Mouse (Mus musculus) liver, embryonic 14.5 days (tissue): ENCODE data around the gene Kif14. TPM values are rescaled to one million over a fixed set of nuclear protein-coding genes. Genes with fewer than 3 reads are reported as not detected.

ENCODE experiments used
- ATAC-seq: fragments of 200-750 bp; cut with Nextera tagmentation; 2 replicates; pipeline ENCODE4 v1.8.0; 2017; ENCODE audit warnings: moderate number of reproducible peaks, mild to moderate bottlenecking, moderate library complexity; ENCODE audit not compliant: insufficient read depth
- DNase-seq, 3 experiments: peaks; one replicate each; pipeline ENCODE4 v3.0.0-alpha.2; 2012 to 2013; ENCODE audit warnings: low read depth in 3 of 3, low spot score in 3 of 3
- H3K27ac ChIP-seq: fragments of 300-500 bp; sonication (generic); 2 replicates; pipeline ENCODE4 v1.5.1; 2014; ENCODE audit warnings: moderate library complexity, mild to moderate bottlenecking, control low read depth, inconsistent platforms
- H3K27me3 ChIP-seq: fragments of 300-500 bp; sonication (generic); 2 replicates; pipeline ENCODE4 v1.6.1; 2014; ENCODE audit warnings: mild to moderate bottlenecking, low read length, moderate library complexity; ENCODE audit not compliant: control insufficient read depth, insufficient read depth
- H3K36me3 ChIP-seq: fragments of 300-500 bp; sonication (generic); replicated peaks from 2 replicates; pipeline ENCODE4 v1.6.1; 2014; ENCODE audit warnings: low read depth; ENCODE audit not compliant: control insufficient read depth, insufficient read depth
- H3K4me1 ChIP-seq, 2 experiments: fragments of 200-500 bp in 1 of 2; fragments of 300-500 bp in 1 of 2; sonication (generic) in 1 of 2; replicated peaks; 2 replicates each; pipeline ENCODE4 v1.6.1; 2012 to 2014; ENCODE audit warnings: antibody characterized with exemption in 1 of 2, inconsistent platforms in 1 of 2, low read length in 1 of 2; ENCODE audit not compliant: control insufficient read depth in 2 of 2, insufficient read depth in 2 of 2
- H3K4me2 ChIP-seq: fragments of 300-500 bp; sonication (generic); 2 replicates; pipeline ENCODE4 v1.6.1; 2014; ENCODE audit warnings: low read depth, mild to moderate bottlenecking, control low read depth, moderate library complexity
- H3K4me3 ChIP-seq, 2 experiments: fragments of 200-500 bp in 1 of 2; fragments of 300-500 bp in 1 of 2; sonication (generic) in 1 of 2; 2 replicates each; pipeline ENCODE4 v1.5.1; 2012 to 2014; ENCODE audit warnings: low read depth in 2 of 2, low read length in 2 of 2, mild to moderate bottlenecking in 2 of 2, control low read depth in 1 of 2, inconsistent platforms in 1 of 2, moderate library complexity in 1 of 2; ENCODE audit not compliant: insufficient read depth in 1 of 2
- H3K9ac ChIP-seq: fragments of 300-500 bp; sonication (generic); replicated peaks from 2 replicates; pipeline ENCODE4 v1.6.1; 2014; ENCODE audit warnings: mild to moderate bottlenecking, control low read depth, moderate library complexity
- H3K9me3 ChIP-seq: fragments of 300-500 bp; sonication (generic); 2 replicates; pipeline ENCODE4 v1.6.1; 2016; ENCODE audit warnings: low read length, mixed read lengths; ENCODE audit not compliant: control insufficient read depth
- CTCF ChIP-seq: IDR thresholded peaks from 2 replicates; pipeline ENCODE4 v1.5.1; 2016; ENCODE audit warnings: antibody characterized with exemption, low read depth, control low read depth
- EP300 ChIP-seq: IDR thresholded peaks from 2 replicates; pipeline ENCODE4 v1.6.1; 2016; ENCODE audit warnings: antibody characterized with exemption, low read depth
- WGBS: fragments of 180-500 bp; shearing (Covaris S2); extraction: QIAGEN DNeasy Blood & Tissue Kit; methylation state at CpG from one replicate; pipeline ENCODE4 v1.1.7; 2014; ENCODE audit not compliant: insufficient replicate concordance; 5-methylcytosine and 5-hydroxymethylcytosine counted together
- polyA plus RNA-seq, 2 experiments: library from polyadenylated mRNA; depleted of rRNA in 1 of 2; stranded (reverse) in 1 of 2; unstranded in 1 of 2; fragments of >200 nt; fragmentation: Nextera tagmentation in 1 of 2; extraction: Ambion mirVana in 1 of 2; gene quantifications; 2 replicates each; pipeline versions ENCODE4 v1.2.1 to v1.2.3; 2012 to 2014

The Kif14 gene
- polyA plus RNA-seq, 2 experiments = 4.9 to 8.3 TPM

- H3K27me3 ChIP-seq = no peaks in the 10 kb centered on the region
- no peak overlapping the region for H3K27ac ChIP-seq
- H3K4me1 ChIP-seq = peaks cover 35 to 36% of the 10 kb centered on the region in 2 experiments
- H3K4me2 ChIP-seq = no peak overlapping the region
- TF ChIP-seq CTCF (no peak), EP300 (no peak)
- WGBS = 62% methylated on average over 4 of the region's 4 CpGs
- no peak for DNase-seq
- H3K36me3 ChIP-seq = no peaks in the 10 kb centered on the region
- H3K9ac ChIP-seq = no peak overlapping the region
- no peak for ATAC-seq
- no peaks in the 10 kb centered on the region for H3K9me3 ChIP-seq
- no peak overlapping the region for H3K4me3 ChIP-seq
Observed at GRCm38 (mm10) chr1:136447338-136447737, 18.8 kb upstream of the Kif14 start.

GRCm38 (mm10) chr1:136449541-136449940 lies 16.6 kb upstream of the Kif14 start:
- H3K4me2 ChIP-seq = no peak overlapping the region
- WGBS = 75% methylated on average over 6 of the region's 6 CpGs
- H3K4me1 ChIP-seq = peaks cover 16 to 18% of the 10 kb centered on the region in 2 experiments
- H3K4me3 ChIP-seq = no peak overlapping the region
- no peaks in the 10 kb centered on the region; the same call in 1 of the 2 replicates for H3K27me3 ChIP-seq
- no peak overlapping the region for H3K27ac ChIP-seq
- H3K9me3 ChIP-seq = no peaks in the 10 kb centered on the region
- ATAC-seq (no peak), DNase-seq (no peak)
- no peaks in the 10 kb centered on the region for H3K36me3 ChIP-seq
- H3K9ac ChIP-seq = no peak overlapping the region
- no peak for TF ChIP-seq CTCF
- TF ChIP-seq EP300 = no peak

DNA sequence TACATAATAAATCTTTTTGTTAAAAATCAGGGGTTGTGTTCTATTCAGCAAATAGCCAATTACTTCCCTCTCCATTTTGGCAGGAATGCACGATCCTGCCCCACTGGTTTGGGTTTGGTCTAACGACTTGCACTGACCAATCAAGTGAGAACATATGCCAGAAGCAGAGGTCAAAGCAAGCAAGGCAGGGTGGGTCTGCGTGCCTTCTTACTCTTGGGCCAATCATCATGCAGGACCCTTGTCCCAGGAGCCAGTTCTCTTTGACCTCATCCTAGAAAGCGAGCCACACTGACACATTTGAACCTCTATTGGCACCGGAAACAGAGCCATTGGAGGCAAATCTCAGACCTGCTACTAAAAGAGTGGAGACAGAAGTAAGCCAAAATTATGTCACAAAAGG lies 15.9 kb upstream of the Kif14 start:
- DNase-seq (no peak), ATAC-seq (no peak)
- H3K9me3 ChIP-seq = no peaks in the 10 kb centered on the region
- 67% methylated on average over 5 of the region's 5 CpGs for WGBS
- no peak overlapping the region for H3K4me3 ChIP-seq
- peaks cover 11 to 13% of the 10 kb centered on the region in 2 experiments for H3K4me1 ChIP-seq
- no peak overlapping the region for H3K9ac ChIP-seq
- no peak overlapping the region for H3K4me2 ChIP-seq
- no peaks in the 10 kb centered on the region for H3K36me3 ChIP-seq
- peaks cover 2% of the 10 kb centered on the region for H3K27me3 ChIP-seq
- no peak overlapping the region for H3K27ac ChIP-seq
- TF ChIP-seq CTCF (no peak), EP300 (no peak)

- TF ChIP-seq EP300 = no peak
- no peak for TF ChIP-seq CTCF
- Histone ChIP-seq H3K27me3 (peaks cover 5% of the 10 kb centered on the region), H3K4me2 (no peak overlapping the region), H3K9ac (no peak overlapping the region), H3K4me1 (no peaks in the 10 kb centered on the region), H3K27ac (no peak overlapping the region), H3K36me3 (no peaks in the 10 kb centered on the region), H3K4me3 (no peak overlapping the region), H3K9me3 (no peaks in the 10 kb centered on the region)
- 69% methylated on average over 5 of the region's 5 CpGs for WGBS
- DNase-seq (no peak), ATAC-seq (no peak)
Observed at GRCm38 (mm10) chr1:136452421-136452820, 13.7 kb upstream of the Kif14 start.

DNA sequence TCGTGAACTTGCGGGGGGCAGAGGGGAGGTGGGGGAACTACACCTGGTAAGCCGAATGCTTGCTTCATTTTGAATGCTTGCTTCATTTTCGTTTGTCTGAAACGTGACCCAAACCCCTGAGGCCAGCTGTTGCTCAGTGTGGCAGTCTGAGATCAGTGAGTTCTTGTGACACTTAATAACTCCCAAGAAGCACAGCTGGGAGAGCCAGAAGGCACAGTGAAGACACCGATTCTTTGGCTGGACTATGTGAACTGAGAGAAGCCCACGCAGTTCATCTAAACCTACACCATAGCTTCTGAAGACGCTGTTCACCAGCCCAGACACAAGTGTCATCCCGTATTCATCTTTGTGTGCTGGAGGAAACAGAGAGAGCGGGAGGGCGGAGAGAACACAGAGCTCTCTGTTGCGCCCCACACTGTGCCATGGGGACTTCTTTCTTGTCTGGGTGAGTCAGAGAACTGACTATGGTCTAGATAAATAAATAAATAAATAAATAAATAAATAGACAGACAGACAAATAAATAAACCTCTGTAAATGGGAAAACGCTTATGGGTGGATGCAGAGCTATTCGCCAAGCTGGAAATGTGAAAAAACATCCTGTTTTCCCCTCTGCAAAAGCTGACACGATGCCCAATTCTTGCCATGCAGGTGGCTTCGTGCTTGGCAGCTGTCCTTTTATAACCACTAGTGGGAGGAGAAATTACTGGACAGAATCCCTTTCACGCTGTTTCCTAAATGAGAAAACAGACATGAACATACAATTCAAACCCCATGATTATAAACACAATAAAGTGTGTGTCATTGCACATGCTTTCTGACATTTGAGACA lies 10.2 kb upstream of the Kif14 start:
- no peak overlapping the region for H3K4me3 ChIP-seq

More for the DNA sequence above, 10.2 kb upstream of the Kif14 start:
- no peak overlapping the region for H3K4me2 ChIP-seq
- TF ChIP-seq CTCF (no peak), EP300 (no peak)
- no peaks in the 10 kb centered on the region for H3K4me1 ChIP-seq
- H3K9ac ChIP-seq = no peak overlapping the region
- no peaks in the 10 kb centered on the region for H3K36me3 ChIP-seq
- no peak overlapping the region for H3K27ac ChIP-seq
- DNase-seq (no peak), ATAC-seq (no peak)
- 71% methylated on average over 17 of the region's 17 CpGs for WGBS
- no peaks in the 10 kb centered on the region for H3K9me3 ChIP-seq
- H3K27me3 ChIP-seq = peaks cover 5% of the 10 kb centered on the region
